In genomic region chr4:69852637-69853036, GRCm38 (mm10) we compare ENCODE assay signal across 28 mouse cellular contexts.
"Had no signal": no experiment of that assay in that cellular context is flagged by ENCODE, and none has a peak within 500 bp of the region (broad histone marks: within the 10 kb centered on the region; RNA-seq: fewer than 3 reads in every experiment).

No protein-coding gene starts in this region.

- H3K9ac ChIP-seq: limb, embryonic 12.5 days; limb, embryonic 13.5 days; limb, embryonic 15.5 days; liver, embryonic 12.5 days; liver, embryonic 13.5 days; liver, embryonic 14.5 days; liver, embryonic 15.5 days; liver, postnatal 0 days; lung, embryonic 14.5 days; lung, embryonic 15.5 days; midbrain, embryonic 12.5 days; midbrain, embryonic 13.5 days; midbrain, embryonic 15.5 days; neural tube, embryonic 12.5 days had no signal

- H3K4me1 ChIP-seq: limb, embryonic 10.5 days; limb, embryonic 12.5 days; limb, embryonic 13.5 days; limb, embryonic 15.5 days; liver, embryonic 12.5 days; liver, embryonic 13.5 days; liver, embryonic 15.5 days; lung, embryonic 15.5 days; megakaryocyte, embryonic 14.5 days; midbrain, embryonic 10.5 days; midbrain, embryonic 12.5 days; midbrain, embryonic 13.5 days; midbrain, embryonic 15.5 days; neural tube, embryonic 12.5 days had no signal

- H3K9me3 ChIP-seq: limb, embryonic 10.5 days; limb, embryonic 12.5 days; limb, embryonic 13.5 days; limb, embryonic 15.5 days; liver, embryonic 12.5 days; liver, embryonic 13.5 days; liver, embryonic 15.5 days; lung, embryonic 15.5 days; midbrain, embryonic 10.5 days; midbrain, embryonic 12.5 days; midbrain, embryonic 13.5 days; midbrain, embryonic 15.5 days; neural tube, embryonic 12.5 days had no signal

- H3K36me3 ChIP-seq: limb, embryonic 10.5 days; limb, embryonic 12.5 days; limb, embryonic 13.5 days; limb, embryonic 15.5 days; liver, embryonic 12.5 days; liver, embryonic 13.5 days; liver, embryonic 15.5 days; lung, embryonic 15.5 days; midbrain, embryonic 10.5 days; midbrain, embryonic 12.5 days; midbrain, embryonic 13.5 days; midbrain, embryonic 15.5 days; neural tube, embryonic 12.5 days had no signal

- DNase-seq: left cerebral cortex, postnatal 4 days; liver; liver, embryonic 13.5 days; liver, postnatal 0 days; lung, adult 18-20 months; lung, adult 2 months; lung, embryonic 14.5 days; lung, postnatal 10 days; lung, postnatal 14 days; lung, postnatal 36 days; lung, postnatal 4 days; midbrain, embryonic 14.5 days had no signal

- H3K27ac ChIP-seq: limb, embryonic 10.5 days; limb, embryonic 12.5 days; limb, embryonic 13.5 days; limb, embryonic 15.5 days; liver, embryonic 12.5 days; liver, embryonic 13.5 days; liver, embryonic 14.5 days; liver, embryonic 15.5 days; lung, embryonic 15.5 days; macrophage; midbrain, embryonic 10.5 days; midbrain, embryonic 12.5 days; midbrain, embryonic 13.5 days; midbrain, embryonic 15.5 days; neural tube, embryonic 12.5 days had no signal

- H3K4me3 ChIP-seq: limb, embryonic 10.5 days; limb, embryonic 12.5 days; limb, embryonic 13.5 days; limb, embryonic 15.5 days; liver, embryonic 12.5 days; liver, embryonic 13.5 days; liver, embryonic 15.5 days; lung, embryonic 15.5 days; megakaryocyte, embryonic 14.5 days; midbrain, embryonic 10.5 days; midbrain, embryonic 12.5 days; midbrain, embryonic 13.5 days; midbrain, embryonic 15.5 days; myocyte; neural tube, embryonic 12.5 days had no signal
